Mouse (Mus musculus) ES-Bruce4 (cell line): ENCODE results near the gene Cyp8b1.

Experiments used
- CTCF ChIP-seq: IDR thresholded peaks from one replicate; pipeline ENCODE4 v1.8.1; 2011; ENCODE audit warnings: low read depth, low read length
- POLR2A ChIP-seq: IDR thresholded peaks from one replicate; pipeline ENCODE4 v1.8.1; 2011; ENCODE audit warnings: low read length; ENCODE audit not compliant: insufficient read depth

GRCm38 (mm10) chr9:121889927-121890440, 26.1 kb downstream of the Cyp8b1 start:
- TF ChIP-seq CTCF (no peak), POLR2A (no peak)
